Mouse (Mus musculus): Measurements from ENCODE around the gene Apoa4.

The Apoa4 gene

GRCm38 (mm10) chr9:46227064-46227614, 13.4 kb upstream of the Apoa4 start:
- no peak for DNase-seq (ENCODE audit: low spot score)

- DNase-seq (ENCODE audit: low spot score) = no peak
Observed at GRCm38 (mm10) chr9:46228491-46228890, 12.0 kb upstream of the Apoa4 start, which contains the start of gene Apoa1. TSS of gene Apoa1 (plus strand) at chr9:46228580.

- peak; percentile 73 for DNase-seq (ENCODE audit: low spot score)
Observed at GRCm38 (mm10) chr9:46229573-46230449, 10.7 kb upstream of the Apoa4 start.

- no peak for DNase-seq (ENCODE audit: low spot score)
Observed at GRCm38 (mm10) chr9:46230450-46230975, 10.0 kb upstream of the Apoa4 start.

DNA sequence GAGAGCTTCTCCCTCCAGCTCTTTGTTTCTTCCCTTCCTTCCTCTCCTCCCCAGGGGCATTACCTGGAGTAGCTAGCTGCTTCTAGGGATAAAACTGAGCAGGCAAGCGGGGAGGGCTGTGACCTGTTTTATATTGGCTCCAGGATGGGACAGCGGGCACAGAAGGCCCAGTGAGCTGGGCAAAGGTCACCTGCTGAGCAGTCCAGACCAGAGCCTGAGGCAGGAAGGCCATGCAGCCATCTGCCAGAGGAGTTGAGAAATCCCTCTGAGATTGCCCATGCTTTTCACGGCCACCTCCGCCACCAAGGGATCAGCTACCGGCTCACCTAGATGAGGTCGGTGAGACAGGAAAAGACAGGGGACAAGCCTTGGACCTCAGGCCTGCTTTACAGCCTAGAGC, 5.3 kb upstream of the Apoa4 start:
- peak; percentile 59 for DNase-seq (ENCODE audit: low spot score)

DNA sequence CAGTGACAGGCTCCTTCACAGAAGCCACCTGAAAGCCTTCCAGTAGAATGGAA, 5.1 kb upstream of the Apoa4 start, which contains the start of gene Apoc3:
Apoc3 (minus strand) TSS at position 41 of the 53 bp plus-strand sequence.
- DNase-seq (ENCODE audit: low spot score) = no peak

GRCm38 (mm10) chr9:46235649-46236048, 4.8 kb upstream of the Apoa4 start:
- DNase-seq (ENCODE audit: low spot score) = no peak

GRCm38 (mm10) chr9:46238850-46239249, 1.6 kb upstream of the Apoa4 start:
- no peak for DNase-seq (ENCODE audit: low spot score)

- DNase-seq (ENCODE audit: low spot score) = no peak
Observed at GRCm38 (mm10) chr9:46241818-46242217, 1.3 kb downstream of the Apoa4 start.

GRCm38 (mm10) chr9:46243122-46243521, 2.6 kb downstream of the Apoa4 start:
- no peak for DNase-seq (ENCODE audit: low spot score)

DNA sequence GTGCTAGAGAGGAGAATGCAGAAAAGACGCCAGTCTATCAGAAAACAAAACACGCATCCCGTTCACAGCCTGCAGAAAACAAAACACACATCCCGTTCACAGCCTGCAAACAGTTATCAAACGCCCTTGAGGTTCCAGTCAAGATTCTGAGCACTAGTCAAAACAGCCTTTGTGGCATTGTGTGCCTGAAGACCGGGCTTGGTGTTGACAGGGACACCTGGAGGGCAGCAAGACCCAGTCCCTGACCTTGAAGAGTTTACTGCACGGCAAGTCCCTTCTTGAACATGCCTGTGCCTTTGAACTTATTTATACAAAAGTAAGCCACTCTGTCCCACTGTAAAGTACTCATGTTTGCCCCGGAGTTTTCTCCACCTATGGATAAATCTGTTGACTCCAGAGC, 3.1 kb downstream of the Apoa4 start:
- no peak for DNase-seq (ENCODE audit: low spot score)

DNA sequence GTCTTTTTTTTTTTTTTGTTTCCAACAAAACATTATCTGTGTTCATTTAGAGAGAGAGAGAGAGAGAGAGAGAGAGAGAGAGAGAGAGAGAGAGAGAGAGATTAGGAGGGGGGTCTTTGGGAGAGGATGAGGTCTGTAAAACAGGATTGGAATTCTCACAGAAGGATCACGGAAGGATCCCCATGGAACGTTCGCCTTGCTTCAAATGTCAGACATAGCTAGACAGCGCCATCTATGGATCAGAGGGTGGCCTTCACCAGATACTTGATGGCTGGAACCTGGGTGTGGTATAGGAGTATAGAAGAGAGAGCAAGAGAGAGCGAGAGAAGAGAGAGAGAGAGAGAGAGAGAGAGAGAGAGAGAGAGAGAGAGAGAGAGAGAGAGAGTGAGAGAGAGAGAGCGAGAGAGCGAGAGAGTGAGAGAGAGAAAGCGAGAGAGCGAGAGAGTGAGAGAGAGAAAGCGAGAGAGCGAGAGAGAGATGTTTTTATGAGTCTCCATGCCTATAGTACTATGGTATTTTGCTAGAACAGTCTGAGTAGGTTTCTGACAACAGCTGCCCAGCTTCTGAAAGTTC, 6.3 kb downstream of the Apoa4 start:
- peak; percentile 91 for DNase-seq (ENCODE audit: low spot score)

DNA sequence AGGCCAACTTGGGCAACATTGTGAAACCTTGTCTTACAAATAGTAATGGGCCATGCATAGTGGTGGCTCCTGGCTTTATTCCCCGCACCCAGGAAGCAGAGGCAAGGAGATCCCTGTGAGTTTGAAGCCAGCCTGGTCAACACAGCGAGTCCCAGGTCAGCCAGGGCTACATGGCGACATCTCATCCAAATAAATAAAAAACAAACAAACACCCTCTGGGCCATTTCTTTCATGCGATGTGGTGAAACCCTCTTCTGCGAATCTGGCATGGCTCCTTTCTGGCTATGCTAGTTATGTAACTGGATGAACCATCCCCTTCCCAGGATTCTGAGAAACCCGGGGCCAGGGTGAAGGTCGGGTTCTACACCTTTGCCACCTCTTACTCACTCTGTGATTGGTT, 15.7 kb downstream of the Apoa4 start:
- peak; percentile 17 for DNase-seq (ENCODE audit: low spot score)

GRCm38 (mm10) chr9:46256658-46257385, 16.3 kb downstream of the Apoa4 start:
- peak; percentile 26 for DNase-seq (ENCODE audit: low spot score)

DNA sequence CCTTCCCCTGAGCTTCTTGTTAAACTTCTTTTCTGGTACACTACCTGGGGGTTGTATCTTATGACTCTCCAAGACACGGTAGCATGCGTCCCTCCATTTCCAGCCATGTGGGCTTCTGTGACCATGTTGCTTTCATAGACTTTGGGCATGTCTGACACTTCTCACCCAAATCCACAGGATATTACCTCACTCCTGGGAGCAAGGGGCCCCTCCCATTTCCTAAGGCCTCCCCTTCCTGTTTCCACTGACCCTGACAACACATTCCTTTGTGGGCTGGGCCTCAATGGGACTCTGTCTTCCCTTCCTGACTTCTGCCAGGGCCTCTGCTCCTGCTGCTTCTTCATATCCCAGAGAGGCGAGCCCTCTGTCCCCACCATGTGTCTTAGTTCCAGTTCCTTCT, 17.1 kb downstream of the Apoa4 start:
- peak; percentile 73 for DNase-seq (ENCODE audit: low spot score)

GRCm38 (mm10) chr9:46259111-46259510, 18.6 kb downstream of the Apoa4 start:
- DNase-seq (ENCODE audit: low spot score) = no peak

- no peak for DNase-seq (ENCODE audit: low spot score)
Observed at GRCm38 (mm10) chr9:46261131-46261530, 20.6 kb downstream of the Apoa4 start.

- DNase-seq (ENCODE audit: low spot score) = no peak
Observed at GRCm38 (mm10) chr9:46268343-46268873, 27.9 kb downstream of the Apoa4 start, which contains the start of gene Apoa5. TSS of gene Apoa5 (plus strand) at chr9:46268633.

GRCm38 (mm10) chr9:46269125-46269524, 28.6 kb downstream of the Apoa4 start:
- DNase-seq (ENCODE audit: low spot score) = no peak

GRCm38 (mm10) chr9:46270782-46271181, 30.3 kb downstream of the Apoa4 start:
- DNase-seq (ENCODE audit: low spot score) = no peak

DNA sequence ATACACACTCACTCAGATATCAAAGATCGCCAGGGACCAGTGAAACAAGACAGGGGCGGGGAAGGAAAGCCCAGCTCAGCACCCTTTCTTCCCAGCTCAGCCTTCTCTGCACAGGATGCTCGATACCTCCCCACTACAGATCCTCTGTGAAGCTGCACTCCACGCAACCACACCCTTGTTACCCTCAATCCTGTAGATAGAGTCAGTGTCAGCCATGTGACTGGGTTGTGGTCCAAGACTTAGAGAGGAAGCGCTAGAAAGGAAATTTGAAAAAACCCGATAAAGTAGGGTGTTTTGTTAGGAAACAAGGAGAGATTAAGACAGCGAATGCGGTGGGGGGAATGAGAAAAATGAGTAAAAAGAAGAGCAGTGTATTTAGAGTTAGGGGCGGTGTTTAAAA, 31.6 kb downstream of the Apoa4 start:
- DNase-seq (ENCODE audit: low spot score) = no peak

- peak; percentile 93 for DNase-seq (ENCODE audit: low spot score)
Observed at GRCm38 (mm10) chr9:46272677-46273454, 32.4 kb downstream of the Apoa4 start, which contains the start of gene Zpr1. TSS of gene Zpr1 (plus strand) at chr9:46273064.

Measured in adipocyte (in vitro differentiated cells).